Mouse (Mus musculus) embryonic stem cell, embryonic (primary cell): ENCODE data around the gene Carnmt1.

ENCODE experiments used
- CTCF ChIA-PET, 4 experiments: fragments of 300-600 bp in 2 of 4; fragments of 350-600 bp in 2 of 4; sonication (Branson Sonifier 250); formaldehyde crosslinking; loops; one replicate each; lab custom pipeline; 2022; ENCODE audit warnings: inconsistent platforms in 2 of 4; lab: Charles Lee
- POLR2A ChIA-PET, 4 experiments: fragments of 300-600 bp in 2 of 4; fragments of 350-600 bp in 2 of 4; sonication (Branson Sonifier 250); formaldehyde crosslinking; loops; one replicate each; lab custom pipeline; 2022; ENCODE audit warnings: antibody characterized with exemption in 4 of 4, inconsistent platforms in 1 of 4; lab: Charles Lee

Gene Carnmt1

GRCm38 (mm10) chr19:18669551-18669950, 1.0 kb upstream of the Carnmt1 start:
- ChIA-PET POLR2A (interaction anchor here in 3 of 4 experiments (0.8 to 6.8 kb wide), 42 partner anchors 8 to 102 kb away, joined by 3 to 86 read pairs (median 7); partner anchors contain the start of genes Nmrk1 (in 3 of the 3), Ostf1 (in 3 of the 3) and D030056L22Rik (in 2 of the 3)), CTCF (interaction anchor here in 2 of 4 experiments (1.1 to 1.7 kb wide), 2 partner anchors 30 kb away, joined by 4 to 11 read pairs; no protein-coding TSS in a partner anchor)

- ChIA-PET POLR2A (interaction anchor here (0.6 to 6.8 kb wide), 69 partner anchors 8 to 1518 kb away, joined by 3 to 86 read pairs (median 5); partner anchors contain the start of genes Nmrk1 (in 4 of the 4), Ostf1 (in 4 of the 4), D030056L22Rik (in 3 of the 4) and Rfk (in 1 of the 4)), CTCF (interaction anchor here in 1 of 4 experiments (1.0 to 1.7 kb wide), 3 partner anchors 17 to 32 kb away, joined by 4 to 11 read pairs (median 7); no protein-coding TSS in a partner anchor)
Measured at GRCm38 (mm10) chr19:18671056-18671741, 635 bp downstream of the Carnmt1 start.

- CTCF ChIA-PET = interaction anchor here in 2 of 4 experiments (0.9 to 1.4 kb wide), 3 partner anchors 15 to 33 kb away, joined by 3 to 7 read pairs (median 3); no protein-coding TSS in a partner anchor
- POLR2A ChIA-PET = interaction anchor here (0.6 to 6.8 kb wide), 39 partner anchors 10 to 1781 kb away, joined by 3 to 86 read pairs (median 6); partner anchors contain the start of genes Nmrk1 (in 3 of the 4), Ostf1 (in 3 of the 4) and D030056L22Rik (in 2 of the 4)
Measured at GRCm38 (mm10) chr19:18672498-18672897, 1.9 kb downstream of the Carnmt1 start.

GRCm38 (mm10) chr19:18673116-18673515, 2.6 kb downstream of the Carnmt1 start:
- ChIA-PET POLR2A (interaction anchor here (0.6 to 6.8 kb wide), 42 partner anchors 9 to 1276 kb away, joined by 3 to 86 read pairs (median 6); partner anchors contain the start of genes Nmrk1 (in 3 of the 4), Ostf1 (in 3 of the 4) and D030056L22Rik (in 2 of the 4)), CTCF (interaction anchor here in 3 of 4 experiments (0.7 to 1.4 kb wide), 4 partner anchors 10 to 34 kb away, joined by 3 to 7 read pairs (median 4); no protein-coding TSS in a partner anchor)

- CTCF ChIA-PET = interaction anchor here in 2 of 4 experiments (0.6 to 1.6 kb wide), 3 partner anchors 43 to 541 kb away, joined by 3 to 5 read pairs (median 4); no protein-coding TSS in a partner anchor
- POLR2A ChIA-PET = interaction anchor here in 3 of 4 experiments (0.6 to 7.1 kb wide), 17 partner anchors 8 to 75 kb away, joined by 3 to 76 read pairs (median 4); partner anchors contain the start of genes Carnmt1 (in 2 of the 3), D030056L22Rik (in 1 of the 3), Nmrk1 (in 1 of the 3) and Ostf1 (in 1 of the 3)
Measured at GRCm38 (mm10) chr19:18682142-18682541, 11.6 kb downstream of the Carnmt1 start.

- ChIA-PET CTCF (interaction anchor here (0.5 to 1.4 kb wide), 6 partner anchors 9 to 659 kb away, joined by 3 to 7 read pairs (median 4); no protein-coding TSS in a partner anchor), POLR2A (interaction anchor here (0.5 to 7.1 kb wide), 13 partner anchors 8 to 117 kb away, joined by 3 to 76 read pairs (median 4); partner anchors contain the start of genes Carnmt1 (in 2 of the 4) and D030056L22Rik (in 1 of the 4))
Measured at GRCm38 (mm10) chr19:18687556-18687955, 17.0 kb downstream of the Carnmt1 start.

- POLR2A ChIA-PET = interaction anchor here in 2 of 4 experiments (0.9 to 2.8 kb wide), 9 partner anchors 8 to 73 kb away, joined by 3 to 16 read pairs (median 5); partner anchors contain the start of genes Carnmt1 (in 1 of the 2) and D030056L22Rik (in 1 of the 2)
- CTCF ChIA-PET = interaction anchor here in 1 of 4 experiments (1.6 kb wide), 1 partner anchor 53 kb away, joined by 4 read pairs; no protein-coding TSS in a partner anchor
Measured at GRCm38 (mm10) chr19:18692176-18692575, 21.6 kb downstream of the Carnmt1 start.

- ChIA-PET POLR2A (interaction anchor here in 2 of 4 experiments (0.9 to 2.8 kb wide), 14 partner anchors 9 to 84 kb away, joined by 3 to 16 read pairs (median 6); partner anchors contain the start of genes Carnmt1 (in 2 of the 2) and D030056L22Rik (in 1 of the 2)), CTCF (interaction anchor here in 1 of 4 experiments (1.6 kb wide), 1 partner anchor 53 kb away, joined by 4 read pairs; no protein-coding TSS in a partner anchor)
Measured at GRCm38 (mm10) chr19:18692768-18693167, 22.2 kb downstream of the Carnmt1 start.

- ChIA-PET POLR2A (interaction anchor here in 1 of 4 experiments (1.0 to 3.8 kb wide), 7 partner anchors 8 to 40 kb away, joined by 3 to 22 read pairs (median 5); partner anchors contain the start of gene D030056L22Rik), CTCF (no interaction called here)
Measured at GRCm38 (mm10) chr19:18695116-18695515, 24.6 kb downstream of the Carnmt1 start.

- CTCF ChIA-PET = no interaction called here
- POLR2A ChIA-PET = interaction anchor here in 1 of 4 experiments (1.0 to 3.8 kb wide), 7 partner anchors 9 to 41 kb away, joined by 3 to 22 read pairs (median 5); partner anchors contain the start of gene D030056L22Rik
Measured at GRCm38 (mm10) chr19:18695552-18695951, 25.0 kb downstream of the Carnmt1 start.

- ChIA-PET POLR2A (interaction anchor here in 2 of 4 experiments (0.8 to 17.6 kb wide), 14 partner anchors 9 to 134 kb away, joined by 3 to 167 read pairs (median 4); no protein-coding TSS in a partner anchor), CTCF (no interaction called here)
Measured at GRCm38 (mm10) chr19:18708101-18708500, 37.5 kb downstream of the Carnmt1 start.

GRCm38 (mm10) chr19:18710903-18711302, 40.3 kb downstream of the Carnmt1 start:
- POLR2A ChIA-PET = interaction anchor here (0.6 to 17.6 kb wide), 29 partner anchors 9 to 118 kb away, joined by 3 to 167 read pairs (median 4); partner anchors contain the start of gene Carnmt1 (in 2 of the 4)
- CTCF ChIA-PET = interaction anchor here in 2 of 4 experiments (0.6 to 0.7 kb wide), 2 partner anchors 21 to 807 kb away, joined by 3 to 4 read pairs; no protein-coding TSS in a partner anchor

- ChIA-PET CTCF (interaction anchor here in 1 of 4 experiments (0.7 kb wide), 1 partner anchor 625 kb away, joined by 3 read pairs; no protein-coding TSS in a partner anchor), POLR2A (interaction anchor here in 3 of 4 experiments (0.6 to 17.6 kb wide), 29 partner anchors 9 to 1741 kb away, joined by 3 to 167 read pairs (median 4); partner anchors contain the start of genes Carnmt1 (in 2 of the 3), Nmrk1 (in 1 of the 3) and Ostf1 (in 1 of the 3))
Measured at GRCm38 (mm10) chr19:18711589-18711988, 41.0 kb downstream of the Carnmt1 start.

- POLR2A ChIA-PET = interaction anchor here (0.6 to 17.6 kb wide), 39 partner anchors 9 to 1311 kb away, joined by 3 to 167 read pairs (median 5); partner anchors contain the start of genes Carnmt1 (in 3 of the 4), Nmrk1 (in 1 of the 4) and Ostf1 (in 1 of the 4)
- CTCF ChIA-PET = interaction anchor here in 1 of 4 experiments (0.6 kb wide), 1 partner anchor 10 kb away, joined by 3 read pairs; no protein-coding TSS in a partner anchor
Measured at GRCm38 (mm10) chr19:18712153-18712865, 41.7 kb downstream of the Carnmt1 start.

GRCm38 (mm10) chr19:18712866-18713300, 42.3 kb downstream of the Carnmt1 start, which contains the start of gene D030056L22Rik:
Gene D030056L22Rik, plus strand, starts transcription at chr19:18713193.
- ChIA-PET POLR2A (interaction anchor here (0.6 to 17.6 kb wide), 47 partner anchors 8 to 1311 kb away, joined by 3 to 167 read pairs (median 4); partner anchors contain the start of genes Carnmt1 (in 3 of the 4), Nmrk1 (in 1 of the 4), Ostf1 (in 1 of the 4) and Trpm6 (in 1 of the 4)), CTCF (interaction anchor here in 1 of 4 experiments (0.7 to 1.1 kb wide), 2 partner anchors 9 to 23 kb away, joined by 3 read pairs; no protein-coding TSS in a partner anchor)

GRCm38 (mm10) chr19:18713357-18713756, 42.8 kb downstream of the Carnmt1 start:
- CTCF ChIA-PET = interaction anchor here in 1 of 4 experiments (0.7 to 1.1 kb wide), 2 partner anchors 8 to 24 kb away, joined by 3 read pairs; no protein-coding TSS in a partner anchor
- POLR2A ChIA-PET = interaction anchor here (0.6 to 17.6 kb wide), 49 partner anchors 8 to 1312 kb away, joined by 3 to 167 read pairs (median 4); partner anchors contain the start of genes Carnmt1 (in 3 of the 4), Nmrk1 (in 1 of the 4), Ostf1 (in 1 of the 4) and Trpm6 (in 1 of the 4)
